ENCODE assay signal across 18 mouse cellular contexts in the genomic region with DNA sequence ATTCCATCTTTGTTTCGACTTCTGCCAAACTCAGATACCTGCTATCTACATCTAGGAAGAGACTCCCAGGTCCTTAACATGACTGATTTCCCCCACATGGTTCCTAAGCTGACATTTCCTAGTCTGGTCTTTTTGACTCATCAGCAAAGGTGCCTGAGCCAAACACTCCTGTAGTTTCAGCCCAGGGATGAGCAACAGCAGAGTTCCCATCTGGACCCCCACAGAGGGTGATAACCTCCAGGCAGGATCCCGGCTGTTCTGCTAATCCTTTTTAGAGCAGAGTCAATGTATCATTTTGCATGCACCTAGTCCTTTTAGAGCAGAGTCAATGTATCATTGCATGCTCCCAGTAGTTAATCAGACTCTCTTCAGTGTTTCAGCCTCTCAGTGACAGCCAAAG.
DNase-seq lines count a peak whose midpoint lies in the region; ATAC-seq lines count a peak whose summit lies in the region.
"Had no signal": no experiment of that assay in that cellular context is flagged by ENCODE, and none has a peak within 500 bp of the region (broad histone marks: within the 10 kb centered on the region; RNA-seq: fewer than 3 reads in every experiment).

No protein-coding gene starts in this region.

- 57% methylated on average over 2 of the region's 2 CpGs for WGBS in forebrain, embryonic 15.5 days
- 56% methylated on average over 2 of the region's 2 CpGs for WGBS in forebrain, embryonic 11.5 days

- intact Hi-C loops in left cerebral cortex, postnatal 4 days (cut with DNase I) = no loop called here

- no peaks in the 10 kb centered on the region for H3K9me3 ChIP-seq in forebrain, embryonic 15.5 days
- H3K9me3 ChIP-seq in forebrain, embryonic 11.5 days (ENCODE audit: control insufficient read depth, low read length) = no peaks in the 10 kb centered on the region
- H3K9me3 ChIP-seq: embryonic facial prominence, embryonic 15.5 days; hindbrain, embryonic 15.5 days; limb, embryonic 13.5 days; liver, embryonic 13.5 days; midbrain, embryonic 12.5 days had no signal

- H3K27me3 ChIP-seq in forebrain, embryonic 15.5 days = no peaks in the 10 kb centered on the region
- H3K27me3 ChIP-seq in forebrain, embryonic 11.5 days (ENCODE audit: control insufficient read depth, insufficient read depth, low read length) = peaks cover 19% of the 10 kb centered on the region
- H3K27me3 ChIP-seq: embryonic facial prominence, embryonic 15.5 days; hindbrain, embryonic 15.5 days; limb, embryonic 13.5 days; liver, embryonic 13.5 days; Patski had no signal

- H3K4me3 ChIP-seq in forebrain, embryonic 15.5 days = peak overlapping the region; percentile 11; the same call in 1 of the 2 replicates
- H3K4me3 ChIP-seq in forebrain, embryonic 11.5 days (ENCODE audit: low read depth, low read length) = no peak overlapping the region
- H3K4me3 ChIP-seq: embryonic facial prominence, embryonic 15.5 days; hindbrain, embryonic 15.5 days; limb, embryonic 13.5 days; liver, embryonic 13.5 days; midbrain, embryonic 12.5 days had no signal

- peak; percentile 12 for DNase-seq in cerebellum, adult 9-10 months
- DNase-seq in cerebellum, postnatal 4 days (ENCODE audit: low spot score in 2 of 2) = no peak
- DNase-seq in forebrain, embryonic 11.5 days (ENCODE audit: low spot score) = no peak
- peak; percentile 22 for DNase-seq in left cerebral cortex, postnatal 4 days
- DNase-seq in left cerebral cortex, adult 18-20 months (ENCODE audit: low spot score in 2 of 2) = no peak
- peak; percentile 16 for DNase-seq in testis, postnatal 14 days (ENCODE audit: low spot score)
- no peak for DNase-seq in thymus, adult 18-20 months
- DNase-seq: gastrocnemius, postnatal 36 days; kidney, postnatal 14 days; layer of hippocampus, postnatal 36 days; liver, embryonic 13.5 days; lung, embryonic 14.5 days had no signal

- no peaks in the 10 kb centered on the region for H3K36me3 ChIP-seq in forebrain, embryonic 15.5 days
- no peaks in the 10 kb centered on the region for H3K36me3 ChIP-seq in forebrain, embryonic 11.5 days (ENCODE audit: control insufficient read depth, insufficient read depth, low read length)
- H3K36me3 ChIP-seq: embryonic facial prominence, embryonic 15.5 days; hindbrain, embryonic 15.5 days; limb, embryonic 13.5 days; liver, embryonic 13.5 days; midbrain, embryonic 12.5 days had no signal

- H3K4me1 ChIP-seq in forebrain, embryonic 15.5 days = peaks cover 48% of the 10 kb centered on the region
- H3K4me1 ChIP-seq in forebrain, embryonic 11.5 days (replicated peaks; ENCODE audit: control insufficient read depth, insufficient read depth, low read length) = peaks cover 20% of the 10 kb centered on the region

- H3K4me2 ChIP-seq in forebrain, embryonic 15.5 days (replicated peaks) = peak overlapping the region; percentile 17
- H3K4me2 ChIP-seq in forebrain, embryonic 11.5 days (ENCODE audit: low read depth, low read length, severe bottlenecking) = no peak overlapping the region
- H3K4me2 ChIP-seq: embryonic facial prominence, embryonic 15.5 days; hindbrain, embryonic 15.5 days; liver, embryonic 13.5 days; lung, embryonic 14.5 days; midbrain, embryonic 12.5 days had no signal

- H3K27ac ChIP-seq in forebrain, embryonic 15.5 days (replicated peaks) = no peak overlapping the region; the same call in 1 of the 2 replicates
- no peak overlapping the region for H3K27ac ChIP-seq in forebrain, embryonic 11.5 days (ENCODE audit: low read depth, low read length)
- H3K27ac ChIP-seq: embryonic facial prominence, embryonic 15.5 days; hindbrain, embryonic 15.5 days; liver, embryonic 13.5 days; midbrain, embryonic 12.5 days had no signal

- no peak for ATAC-seq in forebrain, embryonic 15.5 days (replicated peaks)
- ATAC-seq in forebrain, embryonic 11.5 days (replicated peaks; ENCODE audit: low FRiP score) = no peak
- ATAC-seq: Patski had no signal

- H3K9ac ChIP-seq in forebrain, embryonic 15.5 days (replicated peaks) = no peak overlapping the region
- no peak overlapping the region for H3K9ac ChIP-seq in forebrain, embryonic 11.5 days (ENCODE audit: low read length)
- H3K9ac ChIP-seq: embryonic facial prominence, embryonic 15.5 days; hindbrain, embryonic 15.5 days; limb, embryonic 13.5 days; liver, embryonic 13.5 days; lung, embryonic 14.5 days; midbrain, embryonic 12.5 days had no signal

Comparison
In these comparisons a context has a peak if more than half of its experiments do, and no peak if none do; other contexts are left out.
1. DNase-seq: peak in cerebellum, adult 9-10 months (single experiment), left cerebral cortex, postnatal 4 days (single experiment) and testis, postnatal 14 days (single experiment); none in cerebellum, postnatal 4 days (0 of 2), forebrain, embryonic 11.5 days (single experiment), left cerebral cortex, adult 18-20 months (0 of 2) and thymus, adult 18-20 months (0 of 2).